Mouse (Mus musculus) CH12F3 (cell line): ENCODE measurements around the gene Gm20075.
"Not testable (repeated sequence)": the region's sequence is repeated elsewhere in the genome, so short reads cannot be mapped to it uniquely, and the experiment has no call there.

Experiments used
- in situ Hi-C: fragments of 300-500 bp; cut with MboI; formaldehyde crosslinking; loops from 2 replicates; pipeline ENCODE4 v1.14.3; 2020; ENCODE audit warnings: low sequenced_read_pairs

The Gm20075 gene

DNA sequence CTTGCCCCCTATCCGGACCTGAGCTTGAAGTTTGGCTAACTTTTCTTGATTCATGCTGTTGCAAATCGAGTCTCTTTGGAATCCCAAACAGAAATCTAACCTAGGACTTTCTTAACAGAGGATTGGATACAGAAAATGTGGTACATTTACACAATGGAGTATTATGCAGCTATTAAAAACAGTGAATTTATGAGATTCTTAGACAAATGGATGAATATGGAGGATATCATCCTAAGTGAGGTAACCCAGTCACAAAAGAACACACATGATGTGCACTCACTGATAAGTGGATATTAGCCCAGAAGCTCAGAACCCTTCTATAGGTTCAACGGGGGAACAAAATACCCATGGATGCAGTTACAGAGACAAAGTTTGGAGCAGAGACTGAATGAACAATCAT lies at the start of gene Gm20075:
Gene Gm20075 (minus strand): TSS at position 101 of the 400 bp plus-strand sequence.
- in situ Hi-C loops: not testable (repeated sequence)

GRCm38 (mm10) chr13:96129081-96129480 lies 47.9 kb upstream of the Gm20075 start:
- in situ Hi-C loops: no loop called here

- in situ Hi-C loops: no loop called here
These were observed 45.5 kb upstream of the Gm20075 start for GRCm38 (mm10) chr13:96126669-96127068.

- in situ Hi-C loops: no loop called here
These were observed 43.8 kb upstream of the Gm20075 start for GRCm38 (mm10) chr13:96125011-96125410.

DNA sequence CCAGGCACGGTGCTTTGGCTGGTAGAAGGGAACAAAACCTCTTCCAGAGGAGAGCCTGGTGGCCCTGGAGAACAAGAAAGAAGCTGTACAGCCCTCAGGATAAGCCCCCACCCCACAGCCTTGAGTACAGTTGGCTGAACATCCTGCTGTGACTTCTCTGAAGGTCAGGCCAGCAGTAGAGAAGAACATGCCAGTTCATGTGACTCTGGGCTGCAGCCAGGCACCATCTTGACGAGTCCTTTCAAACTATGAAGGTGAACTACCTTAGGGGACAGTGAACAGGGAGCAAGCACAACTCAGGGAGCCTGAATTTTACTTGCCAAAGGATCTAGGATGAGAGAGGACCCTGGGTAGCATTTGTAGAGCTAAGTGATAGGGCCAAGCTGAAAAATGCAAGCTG lies 31.5 kb upstream of the Gm20075 start:
- in situ Hi-C loops: no loop called here

DNA sequence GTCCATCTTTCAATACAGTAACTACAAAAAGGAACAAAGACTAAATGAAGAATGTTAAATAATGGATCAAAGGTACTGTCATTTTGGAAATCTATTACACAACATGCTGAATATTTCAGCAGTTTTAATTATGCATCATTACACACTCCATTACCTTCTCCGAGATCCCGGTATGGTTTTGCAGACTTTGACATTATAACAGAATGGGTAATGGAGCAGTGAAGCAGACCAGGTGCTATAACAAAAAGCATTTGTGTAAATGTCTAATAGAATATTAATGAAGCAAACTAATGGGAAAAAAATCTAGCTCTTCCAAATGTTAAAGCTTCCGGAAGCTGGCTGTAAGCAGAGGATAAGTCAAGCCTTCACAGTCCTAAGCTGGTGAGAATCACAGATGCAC lies 29.6 kb upstream of the Gm20075 start:
- in situ Hi-C loops: no loop called here

GRCm38 (mm10) chr13:96106367-96106766 lies 25.2 kb upstream of the Gm20075 start:
- in situ Hi-C loops: no loop called here

GRCm38 (mm10) chr13:96090929-96091328 lies 9.8 kb upstream of the Gm20075 start:
- in situ Hi-C loops: no loop called here

DNA sequence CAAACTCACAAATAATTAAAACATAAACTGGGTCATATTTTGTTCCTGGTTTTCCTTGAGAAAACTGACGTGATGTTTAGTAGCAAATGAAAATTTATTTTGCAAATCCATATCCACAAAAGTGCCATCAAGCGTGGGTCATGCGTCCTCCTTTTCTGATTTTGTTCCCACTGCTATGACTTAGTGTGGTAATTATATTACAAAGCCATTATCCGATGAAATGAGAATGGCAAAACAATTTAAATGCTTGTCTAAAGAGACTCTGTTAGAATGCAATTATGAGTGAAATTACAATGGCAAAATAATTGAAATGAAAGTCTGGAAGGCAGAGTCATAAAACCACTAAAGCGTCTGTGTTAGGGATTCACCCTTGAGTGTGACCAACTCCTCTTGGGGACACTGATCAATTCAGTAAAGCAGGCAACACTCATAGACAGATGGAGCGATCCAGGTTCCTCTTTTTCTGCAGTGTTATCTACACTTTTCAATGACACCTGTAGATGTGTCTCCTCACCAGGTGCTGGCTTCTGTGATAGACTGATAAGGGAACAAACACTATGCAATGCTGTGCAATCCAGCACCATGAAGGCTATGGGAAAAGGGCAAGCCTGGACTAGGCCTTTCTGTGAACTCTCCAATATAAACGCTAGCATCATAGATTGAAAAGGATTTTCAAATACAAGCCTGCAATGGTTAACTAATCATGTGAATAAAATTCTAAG lies 4.6 kb upstream of the Gm20075 start:
- in situ Hi-C loops: no loop called here

- in situ Hi-C loops: not testable (repeated sequence)
These were observed 578 bp upstream of the Gm20075 start, which contains the start of gene Gm17190 for GRCm38 (mm10) chr13:96081754-96082153. Gm17190 (plus strand) TSS chr13:96082054.

DNA sequence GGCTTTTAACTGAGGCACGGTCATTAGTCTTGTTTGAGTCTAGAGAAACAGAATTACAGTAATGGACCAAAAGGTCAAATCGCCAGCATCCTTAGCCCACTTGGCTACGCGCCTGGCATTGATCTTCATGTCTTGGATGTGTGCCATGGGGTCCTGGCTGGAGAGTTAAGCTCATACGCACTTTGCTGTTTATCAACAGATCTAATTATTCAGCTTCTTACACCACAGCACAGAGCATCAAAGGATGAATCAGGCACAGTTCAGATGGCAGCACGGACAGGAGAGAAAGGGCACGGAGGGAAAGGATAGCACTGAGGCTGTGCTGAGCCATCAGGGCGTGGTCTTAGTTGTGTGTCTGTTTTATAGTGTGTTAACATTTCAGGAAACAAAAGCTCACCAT lies 7.6 kb downstream of the Gm20075 start:
- in situ Hi-C loops: no loop called here

DNA sequence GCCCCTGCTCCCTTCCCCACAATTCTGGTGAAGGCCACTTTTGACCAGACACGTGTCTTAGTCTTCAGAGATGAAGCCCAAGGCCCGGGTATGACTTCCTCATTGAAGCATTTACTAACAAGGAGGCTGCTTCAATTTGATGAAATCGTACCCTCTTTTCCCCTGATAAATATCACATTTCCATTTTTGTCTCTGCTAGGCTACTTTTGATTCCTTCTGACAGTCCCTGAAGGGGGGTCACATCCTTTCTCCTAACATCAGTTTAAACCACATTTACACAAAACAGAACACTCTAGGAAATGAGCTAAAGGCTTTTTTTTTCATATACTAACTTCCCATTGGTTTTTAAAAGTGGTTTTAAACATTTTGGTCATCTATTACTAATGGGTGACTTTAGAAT lies 28.4 kb downstream of the Gm20075 start:
- in situ Hi-C loops: no loop called here

GRCm38 (mm10) chr13:96045396-96045795 lies 35.8 kb downstream of the Gm20075 start:
- in situ Hi-C loops: loop anchor here (25.0 kb wide), 2 partner anchors 342 to 542 kb away; partner anchors contain the start of gene Poc5

GRCm38 (mm10) chr13:96040275-96041042 lies 40.7 kb downstream of the Gm20075 start:
- in situ Hi-C loops: loop anchor here (25.0 kb wide), 2 partner anchors 347 to 547 kb away; partner anchors contain the start of gene Poc5

DNA sequence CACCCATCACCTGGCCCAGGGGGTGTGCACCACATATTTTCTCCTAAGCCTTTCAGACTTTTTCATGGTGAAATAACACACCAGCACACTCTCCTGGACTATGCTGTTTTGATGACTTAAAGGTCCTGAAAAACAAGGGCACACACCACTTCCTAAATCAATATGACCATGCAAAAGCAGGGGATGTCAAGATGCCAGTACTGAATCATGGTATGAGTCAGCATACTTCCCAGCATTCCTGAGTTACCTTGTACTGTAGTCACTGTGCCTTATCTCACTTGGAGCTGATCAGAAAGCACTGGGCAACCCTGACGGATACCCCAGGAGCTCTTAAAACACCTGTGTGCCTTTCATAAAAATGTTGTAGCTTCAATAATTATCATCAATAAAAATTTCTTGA lies 41.6 kb downstream of the Gm20075 start:
- in situ Hi-C loops: loop anchor here (25.0 kb wide), 2 partner anchors 348 to 548 kb away; partner anchors contain the start of gene Poc5

- in situ Hi-C loops: loop anchor here (25.0 kb wide), 2 partner anchors 357 to 557 kb away; partner anchors contain the start of gene Poc5
These were observed 50.6 kb downstream of the Gm20075 start for GRCm38 (mm10) chr13:96030368-96031223.
